Mouse (Mus musculus) G1E (cell line): ENCODE data around the gene Grrp1.

Source experiments
- CTCF ChIP-seq: IDR thresholded peaks from 2 replicates; pipeline ENCODE4 v1.5.1; 2012; ENCODE audit warnings: low read depth, low read length, inconsistent platforms, mixed read lengths
- GATA1 ChIP-seq: IDR thresholded peaks from 2 replicates; pipeline ENCODE4 v1.6.1; 2012; ENCODE audit warnings: borderline replicate concordance, low read length, inconsistent platforms, mixed read lengths
- POLR2AphosphoS5 ChIP-seq: IDR thresholded peaks from 2 replicates; pipeline ENCODE4 v1.6.1; 2012; ENCODE audit warnings: low read depth, low read length, inconsistent platforms; ENCODE audit not compliant: insufficient replicate concordance
- TAL1 ChIP-seq: conservative IDR thresholded peaks from 2 replicates; pipeline ENCODE4 v1.6.1; 2012; ENCODE audit warnings: low read depth, low read length, inconsistent platforms, mixed read lengths

DNA sequence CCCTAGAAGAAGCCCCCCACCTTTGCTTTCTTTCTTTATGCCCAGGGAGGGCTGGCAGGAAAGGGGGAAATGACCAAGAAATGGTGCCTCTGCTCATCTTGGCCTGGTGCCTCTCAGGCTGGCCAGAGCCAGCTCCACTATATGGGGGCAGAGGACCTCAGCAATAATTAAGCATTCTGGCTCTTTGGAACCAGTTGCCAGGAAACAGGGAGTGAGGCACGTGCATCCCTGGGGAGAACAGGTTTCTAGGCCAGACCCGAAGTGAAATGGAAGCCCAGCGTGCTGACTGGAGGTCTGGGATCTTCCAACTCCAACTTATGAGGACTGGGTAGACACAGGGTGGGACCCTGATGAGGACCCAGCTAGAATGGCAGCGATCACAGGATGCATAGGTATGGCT, 7.7 kb downstream of the Grrp1 start:
- TF ChIP-seq GATA1 (no peak), CTCF (no peak), POLR2AphosphoS5 (no peak), TAL1 (no peak)
